Mouse (Mus musculus) heart, embryonic 11.5 days (tissue): Measurements from ENCODE around the gene Car7. TPM values are rescaled to one million over a fixed set of nuclear protein-coding genes. Genes with fewer than 3 reads are reported as not detected.

Experiments
- ATAC-seq: fragments of 200-750 bp; cut with Nextera tagmentation; replicated peaks from 2 replicates; pipeline ENCODE4 v1.8.0; 2017; ENCODE audit warnings: moderate library complexity; ENCODE audit not compliant: insufficient number of reproducible peaks, low FRiP score, low TSS enrichment
- H3K27ac ChIP-seq: fragments of 300-500 bp; sonication (generic); 2 replicates; pipeline ENCODE4 v1.5.1; 2014; ENCODE audit warnings: mild to moderate bottlenecking, low read depth, low read length
- H3K27me3 ChIP-seq: fragments of 300-500 bp; sonication (generic); 2 replicates; pipeline ENCODE4 v1.6.1; 2014; ENCODE audit warnings: mild to moderate bottlenecking, low read length, mixed read lengths; ENCODE audit not compliant: control insufficient read depth, insufficient read depth
- H3K36me3 ChIP-seq: fragments of 300-500 bp; sonication (generic); 2 replicates; pipeline ENCODE4 v1.6.1; 2014; ENCODE audit warnings: mild to moderate bottlenecking, low read length, moderate library complexity, mixed read lengths; ENCODE audit not compliant: control insufficient read depth, insufficient read depth
- H3K4me1 ChIP-seq: fragments of 300-500 bp; sonication (generic); 2 replicates; pipeline ENCODE4 v1.6.1; 2014; ENCODE audit warnings: low read length; ENCODE audit not compliant: control insufficient read depth, insufficient read depth
- H3K4me2 ChIP-seq: fragments of 300-500 bp; sonication (generic); 2 replicates; pipeline ENCODE4 v1.6.1; 2014; ENCODE audit warnings: mild to moderate bottlenecking, moderate library complexity
- H3K4me3 ChIP-seq: fragments of 300-500 bp; sonication (generic); 2 replicates; pipeline ENCODE4 v1.5.1; 2014; ENCODE audit warnings: low read depth, low read length
- H3K9ac ChIP-seq: fragments of 300-500 bp; sonication (generic); 2 replicates; pipeline ENCODE4 v1.6.1; 2014; ENCODE audit warnings: mild to moderate bottlenecking, low read depth, low read length, moderate library complexity
- H3K9me3 ChIP-seq: fragments of 300-500 bp; sonication (generic); replicated peaks from 2 replicates; pipeline ENCODE4 v1.6.1; 2016; ENCODE audit warnings: low read length; ENCODE audit not compliant: control insufficient read depth
- WGBS: fragments of 180-500 bp; shearing (Covaris S2); extraction: QIAGEN DNeasy Blood & Tissue Kit; methylation state at CpG from one replicate; pipeline ENCODE4 v1.1.7; 2014; ENCODE audit not compliant: insufficient replicate concordance; 5-methylcytosine and 5-hydroxymethylcytosine counted together
- polyA plus RNA-seq: library from polyadenylated mRNA; unstranded; fragments of >200 nt; fragmentation: Nextera tagmentation; extraction: Ambion mirVana; gene quantifications from 2 replicates; pipeline ENCODE4 v1.2.1, GENCODE M21; 2014

Gene Car7
- polyA plus RNA-seq, 1 experiment from 2014 or later: 0.34 TPM

DNA sequence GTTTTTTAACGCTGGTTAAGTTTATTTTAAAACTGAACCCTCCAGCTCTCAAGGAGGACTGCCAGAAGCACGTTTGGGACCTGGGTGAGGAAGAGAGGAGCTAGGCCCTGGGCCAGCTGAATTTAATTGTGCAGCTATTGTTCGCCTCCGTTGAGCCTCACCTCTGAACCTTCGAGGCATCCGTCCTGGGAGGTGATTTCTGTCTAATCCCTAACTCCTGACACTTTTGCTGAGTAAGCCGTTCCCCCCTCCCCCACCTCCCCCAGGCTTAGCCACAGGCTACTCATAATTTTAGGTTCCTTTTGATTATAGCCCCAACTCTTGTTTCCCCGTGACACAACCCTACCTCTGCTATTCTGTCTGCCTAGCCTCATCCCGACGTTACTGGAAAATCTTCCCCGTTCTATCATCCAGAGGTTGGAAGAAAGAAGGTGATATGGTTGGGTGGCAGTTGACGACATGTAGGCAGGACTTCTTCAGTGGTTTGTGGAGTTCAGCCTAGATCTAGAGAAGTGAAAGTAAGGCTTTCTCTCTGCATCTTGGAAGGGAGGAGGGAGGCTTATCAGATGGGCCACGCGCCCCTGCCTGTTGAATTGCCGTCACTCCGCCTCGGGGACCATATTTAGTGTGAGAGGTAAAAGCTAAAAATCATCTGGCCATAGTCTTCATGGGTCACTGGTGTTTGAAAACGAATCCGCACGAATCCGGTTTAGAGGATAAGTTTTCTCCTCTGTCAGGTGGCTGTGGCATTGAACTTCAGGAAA, 61.5 kb downstream of the Car7 start:
- no peaks in the 10 kb centered on the region for H3K9me3 ChIP-seq
- 85% methylated on average over 21 of the region's 21 CpGs for WGBS
- no peak overlapping the region for H3K9ac ChIP-seq
- H3K4me1 ChIP-seq: no peaks in the 10 kb centered on the region; the same call in 1 of the 2 replicates
- H3K4me2 ChIP-seq: no peak overlapping the region
- H3K4me3 ChIP-seq: no peak overlapping the region
- no peaks in the 10 kb centered on the region for H3K27me3 ChIP-seq
- H3K27ac ChIP-seq: no peak overlapping the region
- peaks cover 11% of the 10 kb centered on the region; the same call in 1 of the 2 replicates for H3K36me3 ChIP-seq
- no peak for ATAC-seq

DNA sequence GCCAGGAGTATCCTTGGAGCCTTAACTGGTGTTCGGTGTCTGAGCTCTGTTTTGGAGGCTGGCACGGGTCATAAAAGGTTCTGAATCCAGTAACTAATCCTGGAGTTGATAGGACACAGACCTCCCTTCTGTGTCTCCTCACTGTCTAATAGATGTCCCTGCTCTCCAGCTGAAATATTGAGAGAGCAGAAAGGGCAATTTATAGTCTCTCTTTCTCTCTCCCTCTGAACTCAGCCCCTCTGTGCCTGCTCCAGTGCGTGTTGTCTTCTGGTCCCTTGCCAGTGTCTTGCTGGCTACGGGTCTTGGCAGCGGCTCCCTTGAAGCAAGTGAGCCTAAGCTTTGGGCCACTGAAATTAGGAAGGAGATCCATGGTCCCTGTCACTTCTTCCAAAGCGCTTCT, 63.2 kb downstream of the Car7 start:
- H3K27ac ChIP-seq: no peak overlapping the region
- ATAC-seq: no peak
- no peak overlapping the region for H3K4me3 ChIP-seq
- peaks cover 11% of the 10 kb centered on the region; the same call in 1 of the 2 replicates for H3K36me3 ChIP-seq
- H3K9ac ChIP-seq: no peak overlapping the region
- no peak overlapping the region for H3K4me2 ChIP-seq
- WGBS: 80% methylated on average over 6 of the region's 6 CpGs
- H3K27me3 ChIP-seq: no peaks in the 10 kb centered on the region
- H3K4me1 ChIP-seq: peaks cover 3% of the 10 kb centered on the region; the same call in 1 of the 2 replicates
- no peaks in the 10 kb centered on the region for H3K9me3 ChIP-seq

DNA sequence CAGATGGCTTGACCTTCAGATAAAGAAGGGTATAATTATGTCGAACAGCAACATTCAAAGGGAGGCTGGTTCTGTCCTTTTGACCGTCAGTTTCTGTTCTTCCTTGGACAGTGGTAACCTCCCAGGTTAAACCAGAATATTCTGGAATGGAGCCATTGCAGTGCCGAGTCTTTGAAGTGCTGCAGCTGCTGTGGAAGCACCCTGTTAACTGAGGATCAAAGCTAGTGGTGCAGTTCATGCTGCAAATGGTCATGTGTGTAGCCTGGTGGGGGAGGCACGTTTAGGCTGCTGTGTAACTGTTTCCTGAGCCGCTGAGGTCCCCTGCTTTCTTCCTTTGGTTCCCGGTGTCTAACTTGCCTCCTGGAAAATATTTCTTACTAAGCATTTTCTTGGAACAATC, 64.0 kb downstream of the Car7 start:
- peaks cover 11% of the 10 kb centered on the region; the same call in 1 of the 2 replicates for H3K36me3 ChIP-seq
- no peak overlapping the region for H3K9ac ChIP-seq
- H3K27ac ChIP-seq: no peak overlapping the region
- ATAC-seq: no peak
- H3K27me3 ChIP-seq: no peaks in the 10 kb centered on the region
- H3K9me3 ChIP-seq: no peaks in the 10 kb centered on the region
- 63% methylated on average over 6 of the region's 6 CpGs for WGBS
- H3K4me3 ChIP-seq: no peak overlapping the region
- H3K4me2 ChIP-seq: no peak overlapping the region
- peaks cover 4% of the 10 kb centered on the region; the same call in 1 of the 2 replicates for H3K4me1 ChIP-seq

Other genes with a start within 250 kb of the Car7 start
- gene Cmtm2a, start 241.5 kb upstream of the Car7 start, polyA plus RNA-seq: not detected in 2 replicates
- not detected in 2 replicates for gene Gm45711, start 224.6 kb upstream of the Car7 start, polyA plus RNA-seq
- not detected in 2 replicates for gene Cmtm1, start 224.5 kb upstream of the Car7 start, polyA plus RNA-seq
- gene Gm11020, start 213.1 kb upstream of the Car7 start, polyA plus RNA-seq: not detected in 2 replicates
- gene Cmtm2b, start 212.5 kb upstream of the Car7 start, polyA plus RNA-seq: not detected in 2 replicates
- 106 and 112 TPM in 2 replicates for gene Cmtm3, start 195.3 kb upstream of the Car7 start, polyA plus RNA-seq
- gene Cmtm4, start 138.9 kb upstream of the Car7 start, polyA plus RNA-seq: 1.9 and 2.2 TPM in 2 replicates
- gene Dync1li2, start 91.6 kb upstream of the Car7 start, polyA plus RNA-seq: 43.0 and 52.9 TPM in 2 replicates
- 0.39 TPM in 1 of 2 replicates, not detected in the other for gene Terb1, start 24.8 kb upstream of the Car7 start, polyA plus RNA-seq
- gene Nae1, start 52 bp upstream of the Car7 start, polyA plus RNA-seq: 78.1 and 88.6 TPM in 2 replicates
- 9.5 and 10.2 TPM in 2 replicates for gene Pdp2, start 56.8 kb downstream of the Car7 start, polyA plus RNA-seq
- 14.5 and 16.4 TPM in 2 replicates for gene Cdh16, start 89.7 kb downstream of the Car7 start, polyA plus RNA-seq
- gene Rrad, start 96.6 kb downstream of the Car7 start, polyA plus RNA-seq: 300 and 328 TPM in 2 replicates
- 189 and 199 TPM in 2 replicates for gene Ciao2b, start 107.3 kb downstream of the Car7 start, polyA plus RNA-seq
- not detected in 2 replicates for gene Ces2a, start 199.3 kb downstream of the Car7 start, polyA plus RNA-seq